Mouse (Mus musculus) liver, embryonic 14.5 days (tissue): ENCODE data around the gene Cacng4. TPM values are rescaled to one million over a fixed set of nuclear protein-coding genes. Genes with fewer than 3 reads are reported as not detected.

Experiments used
- ATAC-seq: fragments of 200-750 bp; cut with Nextera tagmentation; 2 replicates; pipeline ENCODE4 v1.8.0; 2017; ENCODE audit warnings: moderate number of reproducible peaks, mild to moderate bottlenecking, moderate library complexity; ENCODE audit not compliant: insufficient read depth
- DNase-seq, 3 experiments: peaks; one replicate each; pipeline ENCODE4 v3.0.0-alpha.2; 2012 to 2013; ENCODE audit warnings: low read depth in 3 of 3, low spot score in 3 of 3
- H3K27ac ChIP-seq: fragments of 300-500 bp; sonication (generic); 2 replicates; pipeline ENCODE4 v1.5.1; 2014; ENCODE audit warnings: moderate library complexity, mild to moderate bottlenecking, control low read depth, inconsistent platforms
- H3K27me3 ChIP-seq: fragments of 300-500 bp; sonication (generic); 2 replicates; pipeline ENCODE4 v1.6.1; 2014; ENCODE audit warnings: mild to moderate bottlenecking, low read length, moderate library complexity; ENCODE audit not compliant: control insufficient read depth, insufficient read depth
- H3K36me3 ChIP-seq: fragments of 300-500 bp; sonication (generic); replicated peaks from 2 replicates; pipeline ENCODE4 v1.6.1; 2014; ENCODE audit warnings: low read depth; ENCODE audit not compliant: control insufficient read depth, insufficient read depth
- H3K4me1 ChIP-seq, 2 experiments: fragments of 200-500 bp in 1 of 2; fragments of 300-500 bp in 1 of 2; sonication (generic) in 1 of 2; replicated peaks; 2 replicates each; pipeline ENCODE4 v1.6.1; 2012 to 2014; ENCODE audit warnings: antibody characterized with exemption in 1 of 2, inconsistent platforms in 1 of 2, low read length in 1 of 2; ENCODE audit not compliant: control insufficient read depth in 2 of 2, insufficient read depth in 2 of 2
- H3K4me2 ChIP-seq: fragments of 300-500 bp; sonication (generic); 2 replicates; pipeline ENCODE4 v1.6.1; 2014; ENCODE audit warnings: low read depth, mild to moderate bottlenecking, control low read depth, moderate library complexity
- H3K4me3 ChIP-seq, 2 experiments: fragments of 200-500 bp in 1 of 2; fragments of 300-500 bp in 1 of 2; sonication (generic) in 1 of 2; 2 replicates each; pipeline ENCODE4 v1.5.1; 2012 to 2014; ENCODE audit warnings: low read depth in 2 of 2, low read length in 2 of 2, mild to moderate bottlenecking in 2 of 2, control low read depth in 1 of 2, inconsistent platforms in 1 of 2, moderate library complexity in 1 of 2; ENCODE audit not compliant: insufficient read depth in 1 of 2
- H3K9ac ChIP-seq: fragments of 300-500 bp; sonication (generic); replicated peaks from 2 replicates; pipeline ENCODE4 v1.6.1; 2014; ENCODE audit warnings: mild to moderate bottlenecking, control low read depth, moderate library complexity
- H3K9me3 ChIP-seq: fragments of 300-500 bp; sonication (generic); 2 replicates; pipeline ENCODE4 v1.6.1; 2016; ENCODE audit warnings: low read length, mixed read lengths; ENCODE audit not compliant: control insufficient read depth
- CTCF ChIP-seq: IDR thresholded peaks from 2 replicates; pipeline ENCODE4 v1.5.1; 2016; ENCODE audit warnings: antibody characterized with exemption, low read depth, control low read depth
- EP300 ChIP-seq: IDR thresholded peaks from 2 replicates; pipeline ENCODE4 v1.6.1; 2016; ENCODE audit warnings: antibody characterized with exemption, low read depth
- WGBS: fragments of 180-500 bp; shearing (Covaris S2); extraction: QIAGEN DNeasy Blood & Tissue Kit; methylation state at CpG from one replicate; pipeline ENCODE4 v1.1.7; 2014; ENCODE audit not compliant: insufficient replicate concordance; 5-methylcytosine and 5-hydroxymethylcytosine counted together
- polyA plus RNA-seq, 2 experiments: library from polyadenylated mRNA; depleted of rRNA in 1 of 2; stranded (reverse) in 1 of 2; unstranded in 1 of 2; fragments of >200 nt; fragmentation: Nextera tagmentation in 1 of 2; extraction: Ambion mirVana in 1 of 2; gene quantifications; 2 replicates each; pipeline versions ENCODE4 v1.2.1 to v1.2.3; 2012 to 2014

Cacng4 gene
- polyA plus RNA-seq, 2 experiments = 0.09 to 0.15 TPM

DNA sequence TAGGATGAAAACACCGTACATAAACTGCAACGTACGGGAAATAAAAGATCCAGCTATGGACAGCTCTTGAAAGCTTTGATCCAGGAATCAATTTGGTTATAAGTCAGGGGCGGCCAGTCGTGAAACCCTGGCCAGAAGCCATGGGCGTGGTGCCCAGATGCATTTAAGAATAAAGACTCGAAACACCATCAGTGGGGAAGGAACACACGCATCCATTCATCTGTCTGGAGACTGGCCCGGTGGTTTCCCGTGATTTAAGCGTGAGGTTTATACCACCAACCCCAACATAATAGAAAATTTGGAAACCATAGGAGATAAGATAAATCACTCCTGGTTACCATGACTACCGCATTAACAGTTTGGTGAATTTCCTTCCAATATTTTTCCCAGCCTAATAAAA, 16.9 kb downstream of the Cacng4 start:
- TF ChIP-seq CTCF (no peak), EP300 (no peak)
- DNase-seq (no peak), ATAC-seq (no peak)
- WGBS = 67% methylated on average over 12 of the region's 12 CpGs
- Histone ChIP-seq H3K9ac (no peak overlapping the region), H3K27ac (no peak overlapping the region), H3K4me3 (no peak overlapping the region), H3K36me3 (no peaks in the 10 kb centered on the region), H3K4me2 (no peak overlapping the region), H3K27me3 (no peaks in the 10 kb centered on the region), H3K9me3 (no peaks in the 10 kb centered on the region), H3K4me1 (no peaks in the 10 kb centered on the region)

DNA sequence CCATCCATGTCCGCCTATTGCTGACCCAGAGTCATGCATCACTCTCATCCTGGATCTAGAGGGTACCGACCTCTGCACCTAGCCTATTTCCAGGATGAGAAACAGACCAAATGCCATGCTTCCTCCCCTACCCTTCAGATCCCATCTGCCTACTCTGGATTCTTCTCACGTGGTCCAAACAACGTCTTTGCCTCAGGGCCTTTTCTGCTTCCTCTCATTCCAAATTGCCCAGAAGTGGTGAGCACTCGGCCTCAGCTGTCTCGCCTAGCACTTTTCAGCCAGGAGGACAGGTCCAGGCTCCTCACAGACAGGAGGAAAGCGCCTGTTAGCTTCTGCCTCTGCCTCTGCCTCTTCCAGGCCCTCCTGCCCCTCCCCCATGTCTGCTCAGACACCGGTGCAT, 21.0 kb downstream of the Cacng4 start:
- Histone ChIP-seq H3K27ac (no peak overlapping the region), H3K27me3 (no peaks in the 10 kb centered on the region), H3K9ac (no peak overlapping the region), H3K4me2 (no peak overlapping the region), H3K4me1 (no peaks in the 10 kb centered on the region), H3K36me3 (no peaks in the 10 kb centered on the region), H3K9me3 (no peaks in the 10 kb centered on the region), H3K4me3 (no peak overlapping the region)
- TF ChIP-seq CTCF = no peak
- TF ChIP-seq EP300 = no peak
- ATAC-seq = no peak
- no peak for DNase-seq
- WGBS = 38% methylated on average over 8 of the region's 8 CpGs

DNA sequence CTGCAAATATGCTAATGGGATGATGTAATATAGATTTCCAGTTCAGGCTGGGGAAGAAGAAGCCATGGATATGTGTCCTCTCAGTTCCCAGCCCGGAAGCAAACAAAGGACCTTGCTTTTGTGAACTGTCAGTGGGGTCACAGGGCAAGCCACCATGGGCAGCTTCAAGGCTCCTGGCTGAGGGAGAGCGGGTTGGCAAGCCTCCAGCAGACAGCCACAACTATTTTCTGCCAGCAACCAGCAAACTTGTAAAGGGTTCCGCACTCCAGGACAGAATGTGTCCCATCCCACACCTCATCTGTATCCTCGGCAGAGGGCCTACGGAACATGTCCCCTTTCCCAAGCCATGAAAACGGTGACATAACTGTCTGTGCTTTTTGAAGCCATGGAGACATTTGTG, 22.4 kb downstream of the Cacng4 start:
- H3K9me3 ChIP-seq = no peaks in the 10 kb centered on the region
- H3K27me3 ChIP-seq = no peaks in the 10 kb centered on the region
- WGBS = 58% methylated on average over 6 of the region's 6 CpGs
- DNase-seq (no peak), ATAC-seq (no peak)
- H3K9ac ChIP-seq = no peak overlapping the region
- no peak overlapping the region for H3K4me3 ChIP-seq
- no peaks in the 10 kb centered on the region for H3K36me3 ChIP-seq
- no peak overlapping the region for H3K4me2 ChIP-seq
- no peak overlapping the region for H3K27ac ChIP-seq
- TF ChIP-seq EP300 (no peak), CTCF (no peak)
- no peaks in the 10 kb centered on the region for H3K4me1 ChIP-seq

DNA sequence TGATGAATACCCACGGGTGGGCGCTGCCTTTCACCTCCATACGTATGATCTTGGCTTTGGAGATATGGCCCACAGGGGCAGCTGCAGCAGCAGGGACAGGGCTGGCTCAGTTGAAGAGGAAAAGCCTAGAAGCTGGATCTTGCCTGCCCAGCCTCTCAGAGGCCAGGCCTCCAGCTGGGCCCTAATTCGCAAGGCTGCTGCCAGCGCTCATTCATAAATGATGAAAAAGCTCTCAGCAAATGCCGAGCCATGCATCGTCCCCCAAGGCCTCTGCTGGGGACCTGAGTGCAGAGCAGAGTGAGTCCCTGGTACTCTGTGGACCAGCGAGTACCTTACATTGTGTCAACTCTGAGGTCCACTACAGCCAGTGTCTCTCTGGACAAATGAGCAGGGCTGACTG, 26.0 kb downstream of the Cacng4 start:
- no peak overlapping the region for H3K9ac ChIP-seq
- H3K36me3 ChIP-seq = no peaks in the 10 kb centered on the region
- H3K27ac ChIP-seq = no peak overlapping the region
- TF ChIP-seq CTCF (no peak), EP300 (no peak)
- DNase-seq (no peak), ATAC-seq (no peak)
- WGBS = 61% methylated on average over 8 of the region's 8 CpGs
- H3K4me1 ChIP-seq = no peaks in the 10 kb centered on the region
- no peak overlapping the region for H3K4me2 ChIP-seq
- H3K27me3 ChIP-seq = no peaks in the 10 kb centered on the region
- no peak overlapping the region for H3K4me3 ChIP-seq
- no peaks in the 10 kb centered on the region for H3K9me3 ChIP-seq

DNA sequence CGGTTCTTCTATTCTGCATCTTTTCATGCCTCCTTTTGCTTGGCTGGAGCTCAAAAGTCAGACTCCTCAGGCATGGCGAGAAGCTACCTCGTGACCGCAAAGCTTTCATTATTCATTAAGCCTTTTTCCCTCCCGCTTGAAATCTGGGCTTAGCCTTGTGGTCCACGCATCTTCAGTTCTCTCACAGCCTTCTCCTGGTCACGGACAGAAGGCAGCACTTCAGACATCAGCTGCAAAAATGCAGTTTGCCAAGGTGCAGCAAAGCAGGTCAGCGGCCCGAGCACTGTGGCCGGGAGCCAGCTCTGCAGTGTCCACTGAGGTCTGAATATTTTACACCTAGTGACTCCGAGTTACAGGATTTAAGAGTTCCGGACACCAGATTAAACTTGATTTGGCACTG, 27.4 kb downstream of the Cacng4 start:
- no peak overlapping the region for H3K9ac ChIP-seq
- no peaks in the 10 kb centered on the region for H3K36me3 ChIP-seq
- H3K4me2 ChIP-seq = no peak overlapping the region
- 68% methylated on average over 12 of the region's 12 CpGs for WGBS
- H3K27ac ChIP-seq = no peak overlapping the region
- no peak for DNase-seq
- H3K27me3 ChIP-seq = no peaks in the 10 kb centered on the region
- H3K9me3 ChIP-seq = no peaks in the 10 kb centered on the region
- ATAC-seq = no peak
- no peaks in the 10 kb centered on the region for H3K4me1 ChIP-seq
- no peak for TF ChIP-seq CTCF
- TF ChIP-seq EP300 = no peak
- H3K4me3 ChIP-seq = no peak overlapping the region
